Mouse (Mus musculus) limb, embryonic 10.5 days (tissue): ENCODE results near the gene Dhrs1. TPM values are rescaled to one million over a fixed set of nuclear protein-coding genes. Genes with fewer than 3 reads are reported as not detected.
A peak's percentile ranks its signal among the peaks of the same experiment; 100 is the strongest.

Experiments
- DNase-seq: peaks from one replicate; pipeline ENCODE4 v3.0.0-alpha.2; 2017; ENCODE audit warnings: low spot score
- H3K27ac ChIP-seq: fragments of 300-500 bp; sonication (generic); 2 replicates; pipeline ENCODE4 v1.5.1; 2016; ENCODE audit warnings: mild to moderate bottlenecking
- H3K27me3 ChIP-seq: fragments of 300-500 bp; sonication (generic); 2 replicates; pipeline ENCODE4 v1.6.1; 2016; ENCODE audit warnings: low read depth, mild to moderate bottlenecking; ENCODE audit not compliant: poor library complexity, severe bottlenecking
- H3K36me3 ChIP-seq: fragments of 300-500 bp; sonication (generic); 2 replicates; pipeline ENCODE4 v1.6.1; 2016; ENCODE audit warnings: mild to moderate bottlenecking, moderate library complexity
- H3K4me1 ChIP-seq: fragments of 300-500 bp; sonication (generic); 2 replicates; pipeline ENCODE4 v1.6.1; 2016
- H3K4me3 ChIP-seq: fragments of 300-500 bp; sonication (generic); 2 replicates; pipeline ENCODE4 v1.5.1; 2016; ENCODE audit warnings: mild to moderate bottlenecking, moderate library complexity
- H3K9me3 ChIP-seq: fragments of 300-500 bp; sonication (generic); replicated peaks from 2 replicates; pipeline ENCODE4 v1.6.1; 2016; ENCODE audit warnings: mild to moderate bottlenecking
- WGBS: fragments of 180-500 bp; shearing (Covaris S2); methylation state at CpG from one replicate; pipeline ENCODE4 v1.1.7; 2016; 5-methylcytosine and 5-hydroxymethylcytosine counted together
- polyA plus RNA-seq: library from polyadenylated mRNA; unstranded; fragments of >200 nt; fragmentation: Nextera tagmentation; extraction: Ambion mirVana; gene quantifications from 2 replicates; pipeline ENCODE4 v1.2.1, GENCODE M21; 2016

Gene Dhrs1
- polyA plus RNA-seq, 1 experiment from 2014 or later: 67.4 TPM

DNA sequence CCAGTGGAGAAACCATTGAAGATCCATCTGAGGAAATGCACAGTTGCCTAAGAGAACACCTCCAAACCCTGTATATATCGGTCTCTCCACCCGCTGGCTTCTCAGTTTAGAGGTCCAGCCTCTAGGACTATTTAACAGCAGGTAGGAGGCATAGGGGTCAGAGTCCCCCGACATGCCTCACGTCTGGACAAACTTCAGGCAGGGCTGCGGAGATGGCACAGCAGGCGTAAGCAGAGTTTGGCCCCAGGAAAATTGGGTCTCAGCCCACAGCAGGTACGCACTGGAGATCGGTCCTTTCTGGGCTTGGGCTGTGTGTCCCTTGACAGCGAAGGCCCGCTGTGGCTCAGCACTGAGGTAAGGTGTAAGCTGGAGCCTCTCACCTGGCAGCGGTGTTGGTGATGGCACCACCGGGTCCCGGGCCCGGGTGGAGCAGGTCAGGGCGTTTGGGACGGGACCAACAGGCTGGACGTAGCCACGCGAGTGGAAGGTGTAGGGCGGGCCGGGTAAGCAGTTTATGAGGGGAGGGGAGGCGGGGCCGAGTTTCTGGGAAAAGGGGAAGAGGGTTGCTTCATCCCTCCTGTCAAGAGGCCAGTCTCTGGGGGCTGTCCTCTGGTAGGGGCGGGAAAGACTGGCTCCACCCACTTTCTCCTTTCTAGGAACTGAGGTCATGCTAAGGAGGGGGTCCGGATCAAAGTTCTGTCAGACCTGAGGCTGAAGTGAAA, 32.3 kb downstream of the Dhrs1 start:
- no peak overlapping the region for H3K27ac ChIP-seq
- WGBS: 15% methylated on average over 25 of the region's 25 CpGs

DNA sequence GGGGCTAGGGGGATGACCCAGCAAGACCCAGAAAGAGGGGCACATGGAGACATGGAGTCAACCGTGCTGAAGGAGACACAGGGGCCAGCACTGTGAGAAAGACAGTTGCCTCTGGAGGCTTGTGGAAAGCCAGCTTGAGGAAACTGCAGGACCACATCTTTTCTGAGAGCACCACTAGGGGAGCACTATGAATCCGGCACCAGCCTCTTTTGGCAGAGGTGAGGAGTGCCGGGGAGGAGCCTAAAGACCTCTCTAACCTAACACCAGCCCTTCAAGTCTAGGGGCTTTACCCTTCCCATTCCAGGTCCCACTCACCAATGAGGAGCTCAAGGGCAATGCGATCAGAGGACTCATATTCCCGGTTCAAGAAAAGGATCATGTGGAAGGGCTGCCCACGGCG, 33.7 kb downstream of the Dhrs1 start:
- no peak for DNase-seq
- 79% methylated on average over 7 of the region's 7 CpGs for WGBS
- no peaks in the 10 kb centered on the region for H3K9me3 ChIP-seq
- no peak overlapping the region for H3K27ac ChIP-seq
- peaks cover 36% of the 10 kb centered on the region for H3K27me3 ChIP-seq
- H3K4me3 ChIP-seq: no peak overlapping the region
- peaks cover 15% of the 10 kb centered on the region for H3K4me1 ChIP-seq
- H3K36me3 ChIP-seq: peaks cover 7% of the 10 kb centered on the region

More for the DNA sequence above, 32.3 kb downstream of the Dhrs1 start:
- peaks cover 19% of the 10 kb centered on the region for H3K36me3 ChIP-seq
- peak overlapping the region; percentile 37 for H3K4me3 ChIP-seq
- H3K4me1 ChIP-seq: peaks cover 20% of the 10 kb centered on the region
- H3K27me3 ChIP-seq: peaks cover 36% of the 10 kb centered on the region
- peak; percentile 36 for DNase-seq
- H3K9me3 ChIP-seq: no peaks in the 10 kb centered on the region

DNA sequence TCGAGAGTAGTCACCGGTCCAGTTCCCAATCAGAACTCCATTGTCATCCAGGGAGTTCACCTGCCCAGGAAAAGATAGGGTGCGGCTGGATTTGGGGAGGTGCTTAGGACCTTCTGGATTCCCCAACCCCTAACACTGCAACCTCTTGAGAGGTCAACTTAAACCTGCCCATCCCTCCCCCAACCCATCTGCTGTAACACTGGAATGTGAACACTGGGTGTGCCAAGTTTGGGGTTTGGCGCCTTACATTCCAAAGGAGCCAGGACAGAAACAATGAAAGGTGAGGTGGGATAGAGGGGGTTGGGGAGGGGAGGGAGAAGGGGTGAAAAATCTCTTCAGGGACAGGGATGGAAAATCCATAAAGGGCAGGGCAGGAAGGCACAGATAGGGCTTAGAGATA, 36.0 kb downstream of the Dhrs1 start:
- H3K4me3 ChIP-seq: no peak overlapping the region
- H3K4me1 ChIP-seq: peaks cover 15% of the 10 kb centered on the region
- no peak overlapping the region for H3K27ac ChIP-seq
- no peaks in the 10 kb centered on the region for H3K9me3 ChIP-seq
- H3K36me3 ChIP-seq: no peaks in the 10 kb centered on the region
- no peak for DNase-seq
- H3K27me3 ChIP-seq: peaks cover 36% of the 10 kb centered on the region
- 89% methylated on average over 4 of the region's 4 CpGs for WGBS

DNA sequence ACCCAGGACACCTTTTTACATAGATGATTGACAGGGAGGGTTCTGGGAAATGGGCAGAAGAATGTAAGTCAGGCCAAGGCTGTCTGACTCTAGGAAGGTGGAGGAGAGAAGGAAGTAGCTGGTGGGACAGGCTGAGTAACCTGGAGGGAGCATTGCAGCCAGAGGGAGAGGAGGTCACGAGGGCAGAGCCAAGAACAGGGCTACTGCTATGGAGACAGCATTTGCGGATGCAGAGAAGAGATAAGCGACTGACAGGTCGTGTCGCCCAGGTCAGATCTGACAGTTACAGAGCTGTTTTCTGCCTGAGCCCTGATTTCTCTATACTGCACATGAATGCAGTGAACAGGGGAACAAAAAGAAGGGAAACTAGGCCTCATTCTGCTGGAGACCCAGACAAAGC, 38.1 kb downstream of the Dhrs1 start:
- H3K9me3 ChIP-seq: no peaks in the 10 kb centered on the region
- no peak overlapping the region for H3K4me3 ChIP-seq
- 81% methylated on average over 5 of the region's 5 CpGs for WGBS
- H3K36me3 ChIP-seq: no peaks in the 10 kb centered on the region
- H3K27ac ChIP-seq: no peak overlapping the region
- H3K4me1 ChIP-seq: peaks cover 7% of the 10 kb centered on the region
- no peak for DNase-seq
- peaks cover 17% of the 10 kb centered on the region for H3K27me3 ChIP-seq

DNA sequence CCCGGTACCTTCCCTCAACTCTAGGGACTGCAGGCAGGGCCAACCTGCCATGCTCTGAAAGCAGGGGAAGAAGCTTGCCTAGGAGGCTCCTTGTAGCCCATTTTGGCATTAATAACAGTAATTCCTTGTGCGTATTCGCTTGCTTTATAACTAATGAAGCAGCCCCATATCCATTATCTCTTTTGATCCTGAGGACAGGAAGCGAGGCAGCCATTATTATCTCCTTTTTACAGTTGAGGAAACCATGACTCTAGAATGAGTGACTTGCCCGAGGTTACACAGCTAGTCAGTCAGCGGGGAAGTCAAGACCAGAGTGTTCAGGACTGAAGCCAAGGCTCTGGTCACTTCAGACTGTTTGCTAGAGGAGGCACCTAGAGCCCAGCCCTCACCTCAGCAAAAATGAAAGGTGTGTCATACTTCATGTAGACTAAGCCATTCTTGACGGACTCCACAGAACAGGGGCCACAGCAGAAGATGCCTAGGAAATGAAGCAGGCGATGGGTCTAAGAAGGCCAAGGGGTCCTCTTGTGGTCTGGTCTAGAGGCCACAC, 39.4 kb downstream of the Dhrs1 start:
- peaks cover 7% of the 10 kb centered on the region for H3K4me1 ChIP-seq
- no peak overlapping the region for H3K4me3 ChIP-seq
- peaks cover 5% of the 10 kb centered on the region for H3K27me3 ChIP-seq
- H3K36me3 ChIP-seq: no peaks in the 10 kb centered on the region
- WGBS: 88% methylated on average over 8 of the region's 8 CpGs
- no peaks in the 10 kb centered on the region for H3K9me3 ChIP-seq
- H3K27ac ChIP-seq: no peak overlapping the region
- DNase-seq: no peak

DNA sequence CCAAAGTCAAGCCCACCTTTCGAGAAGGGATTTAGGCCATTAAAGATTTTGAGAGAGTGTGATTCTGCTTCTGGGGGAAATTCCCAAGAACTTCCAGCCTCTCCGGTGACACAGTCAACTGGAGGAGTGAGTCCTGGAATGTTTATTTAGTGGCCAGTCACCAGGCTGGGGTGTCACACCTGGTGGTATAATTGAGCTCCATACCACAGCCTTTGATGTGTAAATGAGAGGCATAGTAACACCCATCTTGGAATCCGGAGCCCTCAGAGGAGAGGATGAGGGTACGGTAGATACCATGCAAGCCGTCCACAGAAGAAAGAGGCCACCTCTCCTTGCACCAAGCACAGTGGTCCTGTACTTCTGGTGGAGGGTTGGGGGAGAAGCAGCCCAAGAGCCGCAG, 42.7 kb downstream of the Dhrs1 start:
- Histone ChIP-seq H3K36me3 (no peaks in the 10 kb centered on the region), H3K27ac (no peak overlapping the region), H3K4me1 (peaks cover 7% of the 10 kb centered on the region), H3K27me3 (no peaks in the 10 kb centered on the region), H3K9me3 (no peaks in the 10 kb centered on the region), H3K4me3 (no peak overlapping the region)
- no peak for DNase-seq
- 56% methylated on average over 6 of the region's 6 CpGs for WGBS

DNA sequence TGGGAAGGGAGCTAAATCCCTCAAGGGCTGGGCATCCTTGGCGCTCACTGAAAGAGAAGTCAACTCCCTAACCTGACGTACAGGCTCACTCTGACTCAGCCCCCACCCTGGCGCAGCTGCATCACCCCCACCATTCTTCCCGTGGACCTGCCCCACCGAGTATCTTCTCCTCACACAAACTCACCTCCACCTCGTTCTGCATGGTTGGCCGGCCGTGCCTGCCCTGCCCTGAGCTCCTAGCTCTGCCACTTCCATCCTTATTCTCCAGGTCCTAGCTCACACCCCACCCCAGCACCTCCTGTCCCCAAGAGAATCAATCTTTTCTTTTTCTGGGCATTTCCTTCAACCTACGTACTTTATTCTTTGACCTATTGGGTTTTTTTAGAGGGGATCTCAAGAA, 44.4 kb downstream of the Dhrs1 start:
- Histone ChIP-seq H3K27ac (no peak overlapping the region), H3K4me3 (no peak overlapping the region), H3K27me3 (no peaks in the 10 kb centered on the region), H3K36me3 (no peaks in the 10 kb centered on the region), H3K9me3 (no peaks in the 10 kb centered on the region), H3K4me1 (peaks cover 7% of the 10 kb centered on the region)
- DNase-seq: no peak
- 80% methylated on average over 9 of the region's 9 CpGs for WGBS

DNA sequence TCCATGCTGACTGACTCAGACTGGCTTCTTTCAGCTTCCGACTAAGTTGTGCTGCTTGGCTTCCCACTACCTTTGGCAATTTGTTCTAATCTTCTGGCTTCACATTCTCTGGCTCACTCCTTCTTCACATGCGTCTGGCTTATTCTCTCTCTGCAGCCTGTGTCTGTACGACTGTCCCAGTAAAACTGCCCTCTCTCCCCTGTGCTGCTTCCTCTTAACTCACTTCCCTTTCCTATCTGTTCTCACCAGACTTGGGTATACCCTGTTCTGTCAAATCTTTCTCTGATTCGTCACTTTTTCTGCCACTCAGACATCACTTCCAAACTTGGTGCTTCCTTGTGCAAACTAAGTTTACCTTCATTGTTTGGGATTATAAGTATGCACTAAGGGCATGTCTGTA, 48.3 kb downstream of the Dhrs1 start:
- Histone ChIP-seq H3K9me3 (no peaks in the 10 kb centered on the region), H3K4me1 (no peaks in the 10 kb centered on the region), H3K27me3 (no peaks in the 10 kb centered on the region), H3K27ac (no peak overlapping the region), H3K36me3 (no peaks in the 10 kb centered on the region), H3K4me3 (no peak overlapping the region)
- DNase-seq: no peak
- 87% methylated on average over 4 of the region's 4 CpGs for WGBS

DNA sequence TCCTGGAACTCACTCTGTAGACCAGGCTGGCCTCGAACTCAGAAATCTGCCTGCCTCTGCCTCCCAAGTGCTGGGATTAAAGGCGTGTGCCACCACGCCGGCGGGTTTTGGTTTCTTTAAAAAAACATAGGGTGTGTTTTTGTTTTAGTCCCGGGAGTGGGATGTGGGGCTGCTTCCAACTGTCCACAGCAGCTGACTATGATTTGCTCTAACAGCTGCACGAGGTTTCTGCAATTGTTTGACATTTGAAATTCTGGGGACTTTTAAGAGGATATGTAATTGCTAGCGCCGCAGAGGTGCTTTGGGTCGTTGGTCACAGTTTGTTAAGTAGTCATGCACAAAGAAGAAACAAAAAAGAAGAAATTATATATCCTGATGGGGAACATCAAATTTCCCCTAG, 56.1 kb downstream of the Dhrs1 start:
- DNase-seq: no peak
- no peaks in the 10 kb centered on the region for H3K9me3 ChIP-seq
- H3K4me1 ChIP-seq: no peaks in the 10 kb centered on the region
- H3K36me3 ChIP-seq: no peaks in the 10 kb centered on the region
- no peaks in the 10 kb centered on the region for H3K27me3 ChIP-seq
- H3K27ac ChIP-seq: no peak overlapping the region
- 84% methylated on average over 10 of the region's 10 CpGs for WGBS
- H3K4me3 ChIP-seq: no peak overlapping the region

Other genes with a start within 250 kb of the Dhrs1 start
- 0.05 TPM in 1 of 2 replicates, not detected in the other for gene Cpne6, start 235.2 kb downstream of the Dhrs1 start, polyA plus RNA-seq
- gene Nrl, start 220.7 kb downstream of the Dhrs1 start, polyA plus RNA-seq: not detected in 2 replicates
- 22.1 and 26.9 TPM in 2 replicates for gene Pck2, start 205.4 kb downstream of the Dhrs1 start, polyA plus RNA-seq
- gene Dcaf11, start 185.7 kb downstream of the Dhrs1 start, polyA plus RNA-seq: 62.3 and 69.1 TPM in 2 replicates
- gene A730061H03Rik, start 185.3 kb downstream of the Dhrs1 start, polyA plus RNA-seq: 0.59 and 0.87 TPM in 2 replicates
- 1.3 and 3.9 TPM in 2 replicates for gene Fitm1, start 170.1 kb downstream of the Dhrs1 start, polyA plus RNA-seq
- gene Psme1, start 167.6 kb downstream of the Dhrs1 start, polyA plus RNA-seq: 109 and 115 TPM in 2 replicates
- gene Emc9, start 160.4 kb downstream of the Dhrs1 start, polyA plus RNA-seq: 5.2 and 5.4 TPM in 2 replicates
- gene Psme2, start 154.6 kb downstream of the Dhrs1 start, polyA plus RNA-seq: 157 and 192 TPM in 2 replicates
- gene Rnf31, start 154.0 kb downstream of the Dhrs1 start, polyA plus RNA-seq: 19.7 and 22.6 TPM in 2 replicates
- gene Irf9, start 142.1 kb downstream of the Dhrs1 start, polyA plus RNA-seq: 4.9 and 7.0 TPM in 2 replicates
- gene Rec8, start 127.7 kb downstream of the Dhrs1 start, polyA plus RNA-seq: 6.1 and 12.1 TPM in 2 replicates
- 134 and 152 TPM in 2 replicates for gene Ipo4, start 109.7 kb downstream of the Dhrs1 start, polyA plus RNA-seq
- gene Gm49378, start 107.8 kb downstream of the Dhrs1 start, polyA plus RNA-seq: 1.1 and 2.2 TPM in 2 replicates
- gene Tm9sf1, start 101.9 kb downstream of the Dhrs1 start, polyA plus RNA-seq: 80.6 and 92.0 TPM in 2 replicates
- 0.60 and 0.61 TPM in 2 replicates for gene Tssk4, start 95.5 kb downstream of the Dhrs1 start, polyA plus RNA-seq
- 58.8 and 67.0 TPM in 2 replicates for gene Mdp1, start 85.2 kb downstream of the Dhrs1 start, polyA plus RNA-seq
- 55.8 and 60.8 TPM in 2 replicates for gene Gmpr2, start 73.7 kb downstream of the Dhrs1 start, polyA plus RNA-seq
- gene Nedd8, start 73.6 kb downstream of the Dhrs1 start, polyA plus RNA-seq: 649 and 655 TPM in 2 replicates
- 66.2 and 77.9 TPM in 2 replicates for gene Tinf2, start 63.9 kb downstream of the Dhrs1 start, polyA plus RNA-seq
- 1.5 and 1.9 TPM in 2 replicates for gene Tgm1, start 31.8 kb downstream of the Dhrs1 start, polyA plus RNA-seq
- 27.3 and 29.7 TPM in 2 replicates for gene Rabggta, start 23.4 kb downstream of the Dhrs1 start, polyA plus RNA-seq
- 68.7 and 71.4 TPM in 2 replicates for gene Nop9, start within 50 bp of the Dhrs1 start, polyA plus RNA-seq
- 0.24 TPM in 1 of 2 replicates, not detected in the other for gene Cideb, start 12.8 kb upstream of the Dhrs1 start, polyA plus RNA-seq
- gene Ltb4r2, start 15.7 kb upstream of the Dhrs1 start, polyA plus RNA-seq: 0.23 and 0.30 TPM in 2 replicates
- 0.14 and 0.26 TPM in 2 replicates for gene Ltb4r1, start 20.3 kb upstream of the Dhrs1 start, polyA plus RNA-seq
- gene Adcy4, start 38.4 kb upstream of the Dhrs1 start, polyA plus RNA-seq: 7.7 and 13.3 TPM in 2 replicates
- gene Ripk3, start 43.2 kb upstream of the Dhrs1 start, polyA plus RNA-seq: 25.3 and 29.3 TPM in 2 replicates
- gene Nfatc4, start 77.5 kb upstream of the Dhrs1 start, polyA plus RNA-seq: 106 and 157 TPM in 2 replicates
- 31.1 and 44.4 TPM in 2 replicates for gene Nynrin, start 108.3 kb upstream of the Dhrs1 start, polyA plus RNA-seq
- gene Cbln3, start 138.7 kb upstream of the Dhrs1 start, polyA plus RNA-seq: 0.15 and 0.31 TPM in 2 replicates
- 35.0 and 38.8 TPM in 2 replicates for gene Khnyn, start 139.3 kb upstream of the Dhrs1 start, polyA plus RNA-seq
- gene Sdr39u1, start 154.6 kb upstream of the Dhrs1 start, polyA plus RNA-seq: 55.0 and 70.3 TPM in 2 replicates
- gene Cma1, start 199.0 kb upstream of the Dhrs1 start, polyA plus RNA-seq: not detected in 2 replicates
- gene Cma2, start 205.3 kb upstream of the Dhrs1 start, polyA plus RNA-seq: not detected in 2 replicates